Mouse (Mus musculus): Measurements from ENCODE around the gene Exoc6b. TPM values are rescaled to one million over a fixed set of nuclear protein-coding genes. Genes with fewer than 3 reads are reported as not detected.

The Exoc6b gene
- polyA plus RNA-seq, 1 experiment from 2014 or later, result 3.6 TPM

- H3K9me3 ChIP-seq (replicated peaks; ENCODE audit: control insufficient read depth, low read length), result no peaks in the 10 kb centered on the region
- no peaks in the 10 kb centered on the region for H3K27me3 ChIP-seq (ENCODE audit: control insufficient read depth, insufficient read depth, low read depth, low read length)
- no peak overlapping the region for H3K4me2 ChIP-seq (ENCODE audit: low read depth, low read length)
- no peaks in the 10 kb centered on the region for H3K4me1 ChIP-seq (ENCODE audit: control insufficient read depth, low read depth, low read length)
- 46% methylated on average over 9 of the region's 9 CpGs for WGBS (ENCODE audit: insufficient replicate concordance)
- no peaks in the 10 kb centered on the region for H3K36me3 ChIP-seq (ENCODE audit: control insufficient read depth, insufficient read depth)
- H3K9ac ChIP-seq (ENCODE audit: low read depth, low read length), result no peak overlapping the region
- H3K27ac ChIP-seq (ENCODE audit: low read length), result no peak overlapping the region
- ATAC-seq (ENCODE audit: low read depth), result no peak; the same call in 1 of the 2 replicates
- no peak overlapping the region for H3K4me3 ChIP-seq (ENCODE audit: low read depth, low read length)
Observed at GRCm38 (mm10) chr6:84697474-84698287, 371.6 kb downstream of the Exoc6b start.

- no peak overlapping the region for H3K4me3 ChIP-seq (ENCODE audit: low read depth, low read length)
- H3K27ac ChIP-seq (ENCODE audit: low read length), result no peak overlapping the region
- WGBS (ENCODE audit: insufficient replicate concordance), result 36% methylated on average over 4 of the region's 4 CpGs
- H3K9me3 ChIP-seq (replicated peaks; ENCODE audit: control insufficient read depth, low read length), result no peaks in the 10 kb centered on the region
- ATAC-seq (ENCODE audit: low read depth), result no peak
- no peak overlapping the region for H3K9ac ChIP-seq (ENCODE audit: low read depth, low read length)
- no peaks in the 10 kb centered on the region for H3K27me3 ChIP-seq (ENCODE audit: control insufficient read depth, insufficient read depth, low read depth, low read length)
- no peaks in the 10 kb centered on the region for H3K36me3 ChIP-seq (ENCODE audit: control insufficient read depth, insufficient read depth)
- H3K4me1 ChIP-seq (ENCODE audit: control insufficient read depth, low read depth, low read length), result no peaks in the 10 kb centered on the region
- H3K4me2 ChIP-seq (ENCODE audit: low read depth, low read length), result no peak overlapping the region
Observed at GRCm38 (mm10) chr6:84693844-84694243, 375.5 kb downstream of the Exoc6b start.

- ATAC-seq (ENCODE audit: low read depth), result no peak
- Histone ChIP-seq H3K27ac (ENCODE audit: low read length) (no peak overlapping the region), H3K36me3 (ENCODE audit: control insufficient read depth, insufficient read depth) (no peaks in the 10 kb centered on the region), H3K27me3 (ENCODE audit: control insufficient read depth, insufficient read depth, low read depth, low read length) (no peaks in the 10 kb centered on the region), H3K9me3 (replicated peaks; ENCODE audit: control insufficient read depth, low read length) (no peaks in the 10 kb centered on the region), H3K4me1 (ENCODE audit: control insufficient read depth, low read depth, low read length) (no peaks in the 10 kb centered on the region), H3K4me2 (ENCODE audit: low read depth, low read length) (no peak overlapping the region), H3K9ac (ENCODE audit: low read depth, low read length) (no peak overlapping the region), H3K4me3 (ENCODE audit: low read depth, low read length) (no peak overlapping the region)
- WGBS (ENCODE audit: insufficient replicate concordance), result 72% methylated on average over 2 of the region's 2 CpGs
Observed at GRCm38 (mm10) chr6:84693204-84693603, 376.1 kb downstream of the Exoc6b start.

- no peaks in the 10 kb centered on the region for H3K27me3 ChIP-seq (ENCODE audit: control insufficient read depth, insufficient read depth, low read depth, low read length)
- no peaks in the 10 kb centered on the region for H3K9me3 ChIP-seq (replicated peaks; ENCODE audit: control insufficient read depth, low read length)
- no peak for ATAC-seq (ENCODE audit: low read depth)
- H3K36me3 ChIP-seq (ENCODE audit: control insufficient read depth, insufficient read depth), result no peaks in the 10 kb centered on the region
- H3K4me3 ChIP-seq (ENCODE audit: low read depth, low read length), result no peak overlapping the region
- no peak overlapping the region for H3K9ac ChIP-seq (ENCODE audit: low read depth, low read length)
- WGBS (ENCODE audit: insufficient replicate concordance), result 65% methylated on average over 3 of the region's 3 CpGs
- no peaks in the 10 kb centered on the region for H3K4me1 ChIP-seq (ENCODE audit: control insufficient read depth, low read depth, low read length)
- no peak overlapping the region for H3K4me2 ChIP-seq (ENCODE audit: low read depth, low read length)
- H3K27ac ChIP-seq (ENCODE audit: low read length), result no peak overlapping the region
Observed at GRCm38 (mm10) chr6:84691907-84692306, 377.4 kb downstream of the Exoc6b start.

GRCm38 (mm10) chr6:84677770-84678169 is 391.5 kb downstream of the Exoc6b start:
- WGBS (ENCODE audit: insufficient replicate concordance), result 30% methylated on average over 3 of the region's 3 CpGs
- Histone ChIP-seq H3K4me2 (ENCODE audit: low read depth, low read length) (no peak overlapping the region), H3K27me3 (ENCODE audit: control insufficient read depth, insufficient read depth, low read depth, low read length) (no peaks in the 10 kb centered on the region), H3K36me3 (ENCODE audit: control insufficient read depth, insufficient read depth) (no peaks in the 10 kb centered on the region), H3K9ac (ENCODE audit: low read depth, low read length) (no peak overlapping the region), H3K4me1 (ENCODE audit: control insufficient read depth, low read depth, low read length) (no peaks in the 10 kb centered on the region), H3K9me3 (replicated peaks; ENCODE audit: control insufficient read depth, low read length) (no peaks in the 10 kb centered on the region), H3K27ac (ENCODE audit: low read length) (no peak overlapping the region), H3K4me3 (ENCODE audit: low read depth, low read length) (no peak overlapping the region)
- ATAC-seq (ENCODE audit: low read depth), result no peak

- Histone ChIP-seq H3K4me2 (ENCODE audit: low read depth, low read length) (no peak overlapping the region), H3K27me3 (ENCODE audit: control insufficient read depth, insufficient read depth, low read depth, low read length) (no peaks in the 10 kb centered on the region), H3K9me3 (replicated peaks; ENCODE audit: control insufficient read depth, low read length) (no peaks in the 10 kb centered on the region), H3K36me3 (ENCODE audit: control insufficient read depth, insufficient read depth) (no peaks in the 10 kb centered on the region), H3K9ac (ENCODE audit: low read depth, low read length) (no peak overlapping the region), H3K4me3 (ENCODE audit: low read depth, low read length) (no peak overlapping the region), H3K27ac (ENCODE audit: low read length) (no peak overlapping the region), H3K4me1 (ENCODE audit: control insufficient read depth, low read depth, low read length) (no peaks in the 10 kb centered on the region)
- WGBS (ENCODE audit: insufficient replicate concordance), result 71% methylated on average over 3 of the region's 3 CpGs
- ATAC-seq (ENCODE audit: low read depth), result no peak
Observed at GRCm38 (mm10) chr6:84674936-84675335, 394.4 kb downstream of the Exoc6b start.

GRCm38 (mm10) chr6:84674136-84674535 is 395.2 kb downstream of the Exoc6b start:
- Histone ChIP-seq H3K9ac (ENCODE audit: low read depth, low read length) (no peak overlapping the region), H3K9me3 (replicated peaks; ENCODE audit: control insufficient read depth, low read length) (no peaks in the 10 kb centered on the region), H3K4me2 (ENCODE audit: low read depth, low read length) (no peak overlapping the region), H3K27me3 (ENCODE audit: control insufficient read depth, insufficient read depth, low read depth, low read length) (no peaks in the 10 kb centered on the region), H3K27ac (ENCODE audit: low read length) (no peak overlapping the region), H3K36me3 (ENCODE audit: control insufficient read depth, insufficient read depth) (no peaks in the 10 kb centered on the region), H3K4me1 (ENCODE audit: control insufficient read depth, low read depth, low read length) (no peaks in the 10 kb centered on the region), H3K4me3 (ENCODE audit: low read depth, low read length) (no peak overlapping the region)
- 64% methylated on average over 7 of the region's 7 CpGs for WGBS (ENCODE audit: insufficient replicate concordance)
- ATAC-seq (ENCODE audit: low read depth), result no peak

- H3K4me1 ChIP-seq (ENCODE audit: control insufficient read depth, low read depth, low read length), result no peaks in the 10 kb centered on the region; the same call in 1 of the 2 replicates
- H3K36me3 ChIP-seq (ENCODE audit: control insufficient read depth, insufficient read depth), result no peaks in the 10 kb centered on the region
- H3K4me3 ChIP-seq (ENCODE audit: low read depth, low read length), result no peak overlapping the region
- no peak overlapping the region for H3K4me2 ChIP-seq (ENCODE audit: low read depth, low read length)
- 11% methylated on average over 2 of the region's 2 CpGs for WGBS (ENCODE audit: insufficient replicate concordance)
- no peak overlapping the region for H3K9ac ChIP-seq (ENCODE audit: low read depth, low read length)
- H3K9me3 ChIP-seq (replicated peaks; ENCODE audit: control insufficient read depth, low read length), result no peaks in the 10 kb centered on the region
- no peaks in the 10 kb centered on the region for H3K27me3 ChIP-seq (ENCODE audit: control insufficient read depth, insufficient read depth, low read depth, low read length)
- ATAC-seq (ENCODE audit: low read depth), result no peak
- no peak overlapping the region for H3K27ac ChIP-seq (ENCODE audit: low read length)
Observed at GRCm38 (mm10) chr6:84661451-84662112, 407.7 kb downstream of the Exoc6b start.

GRCm38 (mm10) chr6:84660982-84661381 is 408.3 kb downstream of the Exoc6b start:
- 51% methylated on average over 1 of the region's 1 CpGs for WGBS (ENCODE audit: insufficient replicate concordance)
- Histone ChIP-seq H3K4me1 (ENCODE audit: control insufficient read depth, low read depth, low read length) (no peaks in the 10 kb centered on the region; the same call in 1 of the 2 replicates), H3K9me3 (replicated peaks; ENCODE audit: control insufficient read depth, low read length) (no peaks in the 10 kb centered on the region), H3K4me2 (ENCODE audit: low read depth, low read length) (no peak overlapping the region), H3K9ac (ENCODE audit: low read depth, low read length) (no peak overlapping the region), H3K4me3 (ENCODE audit: low read depth, low read length) (no peak overlapping the region), H3K27me3 (ENCODE audit: control insufficient read depth, insufficient read depth, low read depth, low read length) (no peaks in the 10 kb centered on the region), H3K36me3 (ENCODE audit: control insufficient read depth, insufficient read depth) (no peaks in the 10 kb centered on the region), H3K27ac (ENCODE audit: low read length) (no peak overlapping the region)
- ATAC-seq (ENCODE audit: low read depth), result no peak

Measured in liver, embryonic 16.5 days (tissue).